Mouse (Mus musculus): ENCODE data around the gene Atr. TPM values are rescaled to one million over a fixed set of nuclear protein-coding genes. Genes with fewer than 3 reads are reported as not detected.
A peak's percentile ranks its signal among the peaks of the same experiment; 100 is the strongest.

The Atr gene
- 2.7 and 2.8 TPM in 2 replicates for polyA plus RNA-seq (2012; rRNA removed)

- under 1% methylated on average over 69 of the region's 69 CpGs for WGBS
- H3K27ac ChIP-seq (ENCODE audit: insufficient read depth, low read depth, low read length), result peak within 1 kb of the TSS; percentile 44
- peak; percentile 97 for DNase-seq
- no peaks in the 10 kb centered on the region for H3K27me3 ChIP-seq (replicated peaks; ENCODE audit: control insufficient read depth, insufficient read depth, low read length)
- H3K4me3 ChIP-seq (ENCODE audit: insufficient read depth, low read depth, low read length), result peak within 1 kb of the TSS; percentile 73
- TF ChIP-seq CTCF (conservative IDR thresholded peaks at IDR 0.05; ENCODE audit: insufficient read depth, insufficient read length, low read depth, low read length) (no peak), POLR2A (IDR thresholded peaks at IDR 0.05; ENCODE audit: low read depth, low read length) (no peak)
- no peaks in the 10 kb centered on the region for H3K36me3 ChIP-seq (ENCODE audit: control insufficient read depth, insufficient read depth, low read length)
- H3K4me1 ChIP-seq (ENCODE audit: control insufficient read depth, insufficient read depth, low read length), result peaks cover 9% of the 10 kb centered on the region; the same call in 1 of the 2 replicates
These were observed at the start of gene Atr for GRCm38 (mm10) chr9:95857414-95858026. Gene Atr, plus strand, starts transcription at chr9:95857597.

DNA sequence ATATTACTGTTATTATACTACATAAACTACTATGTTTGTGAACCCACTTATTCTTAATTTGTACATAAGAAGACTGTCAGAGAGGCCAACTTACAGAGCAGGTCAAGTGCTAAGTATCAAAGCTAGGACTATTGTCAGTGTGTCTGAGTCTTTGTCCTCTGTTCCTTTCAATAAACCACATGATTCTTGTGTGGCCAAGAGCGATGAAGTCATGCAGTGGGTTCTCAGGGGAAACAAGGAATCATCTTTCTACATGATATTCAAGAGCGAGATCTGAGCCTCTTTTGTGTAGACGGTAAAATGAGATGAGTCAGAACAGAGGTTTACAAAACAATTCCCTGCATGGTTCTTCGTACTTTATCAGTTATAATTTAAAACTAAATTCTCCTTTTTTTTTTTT, 47.8 kb upstream of the Atr start:
- DNase-seq, result no peak
- H3K36me3 ChIP-seq (ENCODE audit: control insufficient read depth, insufficient read depth, low read length), result no peaks in the 10 kb centered on the region
- no peaks in the 10 kb centered on the region for H3K4me1 ChIP-seq (ENCODE audit: control insufficient read depth, insufficient read depth, low read length)
- no peak overlapping the region for H3K27ac ChIP-seq (ENCODE audit: insufficient read depth, low read depth, low read length)
- WGBS, result 86% methylated on average over 4 of the region's 4 CpGs
- H3K4me3 ChIP-seq (ENCODE audit: insufficient read depth, low read depth, low read length), result no peak overlapping the region
- H3K27me3 ChIP-seq (replicated peaks; ENCODE audit: control insufficient read depth, insufficient read depth, low read length), result no peaks in the 10 kb centered on the region
- TF ChIP-seq POLR2A (IDR thresholded peaks at IDR 0.05; ENCODE audit: low read depth, low read length), result no peak
- TF ChIP-seq CTCF (conservative IDR thresholded peaks at IDR 0.05; ENCODE audit: insufficient read depth, insufficient read length, low read depth, low read length), result no peak

DNA sequence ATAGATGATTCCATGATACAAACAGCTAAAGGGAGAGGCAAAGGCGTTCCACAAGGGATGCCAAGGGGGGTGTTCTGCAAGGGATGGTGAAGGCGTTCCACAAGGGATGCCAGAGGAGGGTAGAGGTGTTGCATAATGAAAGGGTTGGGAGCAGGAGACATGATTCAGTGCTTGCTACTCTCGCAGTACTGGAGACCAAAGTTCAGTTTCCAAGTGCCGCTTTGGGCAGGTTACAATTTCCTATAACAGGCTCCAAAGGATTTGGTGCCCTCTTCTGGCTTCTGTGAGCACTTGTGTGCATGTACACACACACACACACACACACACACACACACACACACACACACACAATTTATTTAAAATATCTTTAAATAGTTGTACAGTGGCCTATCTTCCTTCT, 45.6 kb upstream of the Atr start:
- WGBS, result 70% methylated on average over 4 of the region's 4 CpGs
- H3K27ac ChIP-seq (ENCODE audit: insufficient read depth, low read depth, low read length), result peak overlapping the region; percentile 30; the same call in 1 of the 2 replicates

GRCm38 (mm10) chr9:95813721-95814531, 43.5 kb upstream of the Atr start:
- TF ChIP-seq CTCF (conservative IDR thresholded peaks at IDR 0.05; ENCODE audit: insufficient read depth, insufficient read length, low read depth, low read length), result no peak
- TF ChIP-seq POLR2A (IDR thresholded peaks at IDR 0.05; ENCODE audit: low read depth, low read length), result no peak
- Histone ChIP-seq H3K27ac (ENCODE audit: insufficient read depth, low read depth, low read length) (peak overlapping the region; percentile 62; the same call in 1 of the 2 replicates), H3K36me3 (ENCODE audit: control insufficient read depth, insufficient read depth, low read length) (no peaks in the 10 kb centered on the region), H3K27me3 (replicated peaks; ENCODE audit: control insufficient read depth, insufficient read depth, low read length) (no peaks in the 10 kb centered on the region), H3K4me1 (ENCODE audit: control insufficient read depth, insufficient read depth, low read length) (peaks cover 5% of the 10 kb centered on the region; the same call in 1 of the 2 replicates), H3K4me3 (ENCODE audit: insufficient read depth, low read depth, low read length) (peak overlapping the region; percentile 2; the same call in 1 of the 2 replicates)
- peak; percentile 24 for DNase-seq
- 50% methylated on average over 20 of the region's 20 CpGs for WGBS

More for the DNA sequence above, 45.6 kb upstream of the Atr start:
- H3K36me3 ChIP-seq (ENCODE audit: control insufficient read depth, insufficient read depth, low read length), result no peaks in the 10 kb centered on the region
- H3K27me3 ChIP-seq (replicated peaks; ENCODE audit: control insufficient read depth, insufficient read depth, low read length), result no peaks in the 10 kb centered on the region
- no peak for TF ChIP-seq POLR2A (IDR thresholded peaks at IDR 0.05; ENCODE audit: low read depth, low read length)
- no peak; the same call in 1 of the 2 replicates for TF ChIP-seq CTCF (conservative IDR thresholded peaks at IDR 0.05; ENCODE audit: insufficient read depth, insufficient read length, low read depth, low read length)
- H3K4me1 ChIP-seq (ENCODE audit: control insufficient read depth, insufficient read depth, low read length), result peaks cover 5% of the 10 kb centered on the region; the same call in 1 of the 2 replicates
- no peak overlapping the region for H3K4me3 ChIP-seq (ENCODE audit: insufficient read depth, low read depth, low read length)
- peak; percentile 84 for DNase-seq

DNA sequence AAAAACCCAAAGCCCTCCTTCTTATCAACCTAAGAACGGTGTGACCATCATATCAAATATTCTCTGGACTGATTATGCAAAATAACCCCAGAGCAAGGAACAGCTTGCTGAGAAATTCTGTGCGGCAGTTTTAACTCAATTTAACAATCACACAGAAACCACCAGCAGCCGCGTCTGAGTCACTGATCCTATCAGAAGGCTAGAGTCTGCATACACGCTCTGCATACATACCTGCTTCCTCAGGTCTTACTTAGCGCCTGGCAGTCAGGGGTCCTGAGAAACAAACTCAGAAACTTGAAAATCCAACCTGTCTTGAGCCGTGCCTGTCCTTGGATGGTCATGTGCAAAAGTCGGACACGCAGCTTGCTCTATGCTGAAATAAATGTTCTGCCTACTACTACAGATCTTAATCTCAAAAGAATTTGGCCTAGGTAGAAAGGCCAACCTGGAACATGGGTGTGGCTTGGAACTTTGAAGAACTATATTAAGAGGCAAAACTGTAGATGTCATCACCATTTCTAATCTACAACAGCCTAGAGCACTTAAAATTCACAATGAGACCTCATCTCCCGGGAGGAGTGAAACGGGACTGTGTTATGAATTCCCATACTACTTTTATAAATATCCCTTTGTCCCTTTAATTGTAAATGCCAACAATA, 42.3 kb upstream of the Atr start:
- WGBS, result 51% methylated on average over 11 of the region's 11 CpGs
- peak overlapping the region; percentile 40; the same call in 1 of the 2 replicates for H3K4me3 ChIP-seq (ENCODE audit: insufficient read depth, low read depth, low read length)
- H3K27ac ChIP-seq (ENCODE audit: insufficient read depth, low read depth, low read length), result peak overlapping the region; percentile 90
- no peaks in the 10 kb centered on the region for H3K27me3 ChIP-seq (replicated peaks; ENCODE audit: control insufficient read depth, insufficient read depth, low read length)
- DNase-seq, result peak; percentile 22
- no peak for TF ChIP-seq CTCF (conservative IDR thresholded peaks at IDR 0.05; ENCODE audit: insufficient read depth, insufficient read length, low read depth, low read length)
- no peak for TF ChIP-seq POLR2A (IDR thresholded peaks at IDR 0.05; ENCODE audit: low read depth, low read length)
- H3K4me1 ChIP-seq (ENCODE audit: control insufficient read depth, insufficient read depth, low read length), result peaks cover 5% of the 10 kb centered on the region; the same call in 1 of the 2 replicates
- H3K36me3 ChIP-seq (ENCODE audit: control insufficient read depth, insufficient read depth, low read length), result no peaks in the 10 kb centered on the region

- no peaks in the 10 kb centered on the region for H3K27me3 ChIP-seq (replicated peaks; ENCODE audit: control insufficient read depth, insufficient read depth, low read length)
- H3K4me3 ChIP-seq (ENCODE audit: insufficient read depth, low read depth, low read length), result no peak overlapping the region
- DNase-seq, result peak; percentile 43
- H3K4me1 ChIP-seq (ENCODE audit: control insufficient read depth, insufficient read depth, low read length), result peaks cover 5% of the 10 kb centered on the region; the same call in 1 of the 2 replicates
- TF ChIP-seq CTCF (conservative IDR thresholded peaks at IDR 0.05; ENCODE audit: insufficient read depth, insufficient read length, low read depth, low read length) (no peak), POLR2A (IDR thresholded peaks at IDR 0.05; ENCODE audit: low read depth, low read length) (no peak)
- no peaks in the 10 kb centered on the region for H3K36me3 ChIP-seq (ENCODE audit: control insufficient read depth, insufficient read depth, low read length)
- no peak overlapping the region for H3K27ac ChIP-seq (ENCODE audit: insufficient read depth, low read depth, low read length)
- 38% methylated on average over 4 of the region's 4 CpGs for WGBS
These were observed 41.7 kb upstream of the Atr start for GRCm38 (mm10) chr9:95815706-95816105.
